Mouse (Mus musculus): ENCODE measurements around the gene Kcnj10. TPM values are rescaled to one million over a fixed set of nuclear protein-coding genes. Genes with fewer than 3 reads are reported as not detected.

The Kcnj10 gene
- total and polyA plus RNA-seq, 3 experiments: 0.11 to 1.1 TPM; not detected in 1

DNA sequence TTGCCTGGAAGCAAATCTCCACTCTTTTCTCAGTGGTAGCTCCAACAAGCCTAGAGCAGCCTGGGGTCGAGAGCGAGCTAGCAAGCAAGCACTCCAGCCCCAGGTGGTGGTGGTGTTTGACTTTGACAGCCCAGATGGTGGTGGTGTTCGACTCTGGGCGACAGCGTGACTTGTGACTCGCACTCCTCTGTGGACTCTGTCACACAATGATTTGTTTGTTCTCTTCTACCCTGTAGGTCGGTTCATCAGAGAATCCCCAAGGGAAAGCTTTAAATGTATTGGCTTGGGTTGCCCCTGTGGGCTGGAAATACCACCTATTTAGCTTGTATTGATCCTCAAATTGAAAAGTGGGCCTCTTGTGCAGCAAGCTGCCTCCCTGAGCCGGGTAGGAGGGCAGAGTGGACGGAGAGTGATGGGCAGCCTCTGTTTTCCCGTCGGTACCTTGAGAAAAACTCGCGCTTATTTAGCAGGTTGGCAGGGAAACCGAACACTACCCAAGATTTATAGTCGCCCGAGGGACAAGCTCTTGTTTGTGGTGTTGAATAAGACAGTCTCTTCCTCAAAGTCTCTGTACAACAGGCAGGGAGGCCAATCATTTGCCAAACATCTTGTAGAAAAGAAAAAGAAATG, 65.2 kb downstream of the Kcnj10 start:
- Histone ChIP-seq H3K4me3 (ENCODE audit: low read depth, low read length) (no peak overlapping the region), H3K36me3 (replicated peaks) (no peaks in the 10 kb centered on the region), H3K4me1 (ENCODE audit: insufficient read depth, low read depth, low read length) (peaks cover 2% of the 10 kb centered on the region; the same call in 1 of the 2 replicates), H3K27me3 (ENCODE audit: insufficient read depth, low read length) (peaks cover 5% of the 10 kb centered on the region), H3K9me3 (replicated peaks) (no peaks in the 10 kb centered on the region)
- TF ChIP-seq GATA2 (IDR thresholded peaks at IDR 0.05; ENCODE audit: borderline replicate concordance, low read depth, low read length) (no peak), CTCF (IDR thresholded peaks at IDR 0.05; ENCODE audit: low read depth, low read length) (no peak), TAL1 (conservative IDR thresholded peaks at IDR 0.05; ENCODE audit: low read depth, low read length) (no peak), POLR2AphosphoS5 (IDR thresholded peaks at IDR 0.05; ENCODE audit: insufficient replicate concordance, low read depth, low read length) (no peak), GATA1 (IDR thresholded peaks at IDR 0.05; ENCODE audit: borderline replicate concordance, low read length) (no peak)
- no peak for DNase-seq (ENCODE audit: low spot score)
- no peak for ATAC-seq (ENCODE audit: extremely low read depth, insufficient number of reproducible peaks, low FRiP score, poor library complexity, severe bottlenecking)

DNA sequence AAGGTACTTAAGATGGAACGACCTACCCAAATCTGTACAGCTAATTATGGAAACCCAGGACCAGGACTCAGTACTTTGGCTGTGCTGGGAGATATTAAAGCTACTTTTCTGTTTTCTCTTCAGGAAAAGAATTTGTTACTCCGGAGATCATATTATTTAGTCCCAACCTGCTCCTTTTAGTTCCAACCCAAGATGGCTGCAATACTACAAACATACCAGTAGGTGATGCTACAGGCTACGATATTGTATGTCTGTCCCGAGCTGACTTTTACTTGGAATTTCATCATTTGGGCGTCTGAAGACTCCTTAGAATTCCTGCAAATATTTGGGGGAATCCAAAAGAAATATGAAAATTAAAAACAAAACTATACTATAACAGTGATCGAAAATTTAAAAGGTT, 68.0 kb downstream of the Kcnj10 start:
- TF ChIP-seq CTCF (IDR thresholded peaks at IDR 0.05; ENCODE audit: low read depth, low read length) (peak; percentile 83), GATA2 (IDR thresholded peaks at IDR 0.05; ENCODE audit: borderline replicate concordance, low read depth, low read length) (no peak)
- H3K4me1 ChIP-seq (ENCODE audit: insufficient read depth, low read depth, low read length): peaks cover 2% of the 10 kb centered on the region; the same call in 1 of the 2 replicates
- DNase-seq (ENCODE audit: low spot score): no peak
- H3K36me3 ChIP-seq (replicated peaks): no peaks in the 10 kb centered on the region
- no peaks in the 10 kb centered on the region for H3K9me3 ChIP-seq (replicated peaks)
- peaks cover 5% of the 10 kb centered on the region for H3K27me3 ChIP-seq (ENCODE audit: insufficient read depth, low read length)
- ATAC-seq (ENCODE audit: extremely low read depth, insufficient number of reproducible peaks, low FRiP score, poor library complexity, severe bottlenecking): no peak
- no peak overlapping the region for H3K4me3 ChIP-seq (ENCODE audit: low read depth, low read length)

DNA sequence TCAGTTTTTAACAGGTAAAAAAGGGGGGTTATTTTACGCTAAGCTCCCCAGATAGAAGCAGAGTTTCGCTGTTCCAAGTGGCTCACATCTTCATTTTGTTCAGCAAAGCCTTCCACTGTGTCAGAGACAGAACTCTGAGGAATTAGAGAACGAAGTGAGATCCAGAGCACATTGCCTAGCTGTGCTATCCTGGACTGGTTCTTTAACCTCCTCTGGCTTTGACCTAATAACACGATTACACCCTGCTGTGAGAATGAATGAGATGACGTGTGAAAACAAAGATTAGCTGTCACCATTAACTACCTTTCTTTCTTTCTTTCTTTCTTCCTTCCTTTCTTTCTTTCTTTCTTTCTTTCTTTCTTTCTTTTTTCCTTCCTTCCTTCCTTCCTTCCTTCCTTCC, 68.4 kb downstream of the Kcnj10 start:
- H3K9me3 ChIP-seq (replicated peaks): no peaks in the 10 kb centered on the region
- peaks cover 5% of the 10 kb centered on the region for H3K27me3 ChIP-seq (ENCODE audit: insufficient read depth, low read length)
- no peaks in the 10 kb centered on the region for H3K36me3 ChIP-seq (replicated peaks)
- ATAC-seq (ENCODE audit: extremely low read depth, insufficient number of reproducible peaks, low FRiP score, poor library complexity, severe bottlenecking) (no peak), DNase-seq (ENCODE audit: low spot score) (no peak)
- no peak overlapping the region for H3K4me3 ChIP-seq (ENCODE audit: low read depth, low read length)
- peaks cover 2% of the 10 kb centered on the region; the same call in 1 of the 2 replicates for H3K4me1 ChIP-seq (ENCODE audit: insufficient read depth, low read depth, low read length)
- TF ChIP-seq TAL1 (conservative IDR thresholded peaks at IDR 0.05; ENCODE audit: low read depth, low read length) (no peak), POLR2AphosphoS5 (IDR thresholded peaks at IDR 0.05; ENCODE audit: insufficient replicate concordance, low read depth, low read length) (no peak)

DNA sequence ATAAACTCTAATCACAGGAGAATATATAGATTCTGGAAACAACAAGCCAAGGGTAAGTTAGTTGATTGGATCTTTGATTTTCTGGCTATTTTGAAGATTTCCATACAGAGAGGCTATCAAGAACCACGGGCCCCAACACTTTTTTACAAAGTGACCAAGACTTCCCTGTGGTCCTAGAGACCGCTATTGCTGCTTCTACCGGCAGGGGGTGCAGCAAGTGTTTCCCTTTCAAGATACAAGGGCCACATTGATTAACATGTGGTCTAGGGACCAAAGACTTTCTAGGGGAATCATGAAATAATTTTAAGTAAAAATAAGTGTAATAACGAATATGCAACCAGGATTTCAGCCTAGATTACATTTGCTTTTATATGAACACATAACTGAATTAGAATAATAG, 69.8 kb downstream of the Kcnj10 start:
- TF ChIP-seq CTCF (IDR thresholded peaks at IDR 0.05; ENCODE audit: low read depth, low read length) (0 out of 2 replicates have a peak, but pooled peaks have one; percentile 15), TAL1 (conservative IDR thresholded peaks at IDR 0.05; ENCODE audit: low read depth, low read length) (no peak)
- Histone ChIP-seq H3K4me3 (ENCODE audit: low read depth, low read length) (no peak overlapping the region), H3K27me3 (ENCODE audit: insufficient read depth, low read length) (peaks cover 5% of the 10 kb centered on the region), H3K9me3 (replicated peaks) (no peaks in the 10 kb centered on the region), H3K4me1 (ENCODE audit: insufficient read depth, low read depth, low read length) (peaks cover 2% of the 10 kb centered on the region; the same call in 1 of the 2 replicates), H3K36me3 (replicated peaks) (no peaks in the 10 kb centered on the region)
- ATAC-seq (ENCODE audit: extremely low read depth, insufficient number of reproducible peaks, low FRiP score, poor library complexity, severe bottlenecking) (no peak), DNase-seq (ENCODE audit: low spot score) (no peak)

DNA sequence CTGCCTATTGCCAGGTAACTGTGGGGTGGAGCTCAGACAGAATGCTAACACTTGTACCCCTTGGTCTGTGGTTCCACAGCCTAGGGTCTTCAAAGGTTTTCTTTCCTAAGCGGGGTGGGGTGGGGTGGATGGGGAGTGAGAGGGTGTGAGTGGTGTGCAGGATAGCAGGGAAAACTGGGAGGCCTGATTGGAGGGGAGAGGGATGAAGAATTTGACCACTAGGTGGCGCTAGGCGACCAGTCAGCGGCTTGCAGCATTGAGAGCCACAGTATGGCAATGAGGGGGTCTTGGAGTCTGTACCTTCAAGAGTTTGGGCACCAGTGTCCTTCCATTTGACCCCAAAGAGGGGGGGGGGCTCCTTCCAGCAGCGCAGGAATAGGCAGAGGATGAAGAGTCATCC, 71.2 kb downstream of the Kcnj10 start:
- H3K27me3 ChIP-seq (ENCODE audit: insufficient read depth, low read length): no peaks in the 10 kb centered on the region; the same call in 1 of the 2 replicates
- H3K36me3 ChIP-seq (replicated peaks): no peaks in the 10 kb centered on the region
- no peaks in the 10 kb centered on the region for H3K9me3 ChIP-seq (replicated peaks)
- peak; percentile 68 for TF ChIP-seq CTCF (IDR thresholded peaks at IDR 0.05; ENCODE audit: low read depth, low read length)
- no peak for TF ChIP-seq GATA1 (IDR thresholded peaks at IDR 0.05; ENCODE audit: borderline replicate concordance, low read length)
- peak; percentile 52; the same call in 1 of the 2 replicates for ATAC-seq (ENCODE audit: extremely low read depth, insufficient number of reproducible peaks, low FRiP score, poor library complexity, severe bottlenecking)
- H3K4me3 ChIP-seq (ENCODE audit: low read depth, low read length): no peak overlapping the region
- peak; percentile 7 for DNase-seq (ENCODE audit: low spot score)
- H3K4me1 ChIP-seq (ENCODE audit: insufficient read depth, low read depth, low read length): peaks cover 2% of the 10 kb centered on the region; the same call in 1 of the 2 replicates

DNA sequence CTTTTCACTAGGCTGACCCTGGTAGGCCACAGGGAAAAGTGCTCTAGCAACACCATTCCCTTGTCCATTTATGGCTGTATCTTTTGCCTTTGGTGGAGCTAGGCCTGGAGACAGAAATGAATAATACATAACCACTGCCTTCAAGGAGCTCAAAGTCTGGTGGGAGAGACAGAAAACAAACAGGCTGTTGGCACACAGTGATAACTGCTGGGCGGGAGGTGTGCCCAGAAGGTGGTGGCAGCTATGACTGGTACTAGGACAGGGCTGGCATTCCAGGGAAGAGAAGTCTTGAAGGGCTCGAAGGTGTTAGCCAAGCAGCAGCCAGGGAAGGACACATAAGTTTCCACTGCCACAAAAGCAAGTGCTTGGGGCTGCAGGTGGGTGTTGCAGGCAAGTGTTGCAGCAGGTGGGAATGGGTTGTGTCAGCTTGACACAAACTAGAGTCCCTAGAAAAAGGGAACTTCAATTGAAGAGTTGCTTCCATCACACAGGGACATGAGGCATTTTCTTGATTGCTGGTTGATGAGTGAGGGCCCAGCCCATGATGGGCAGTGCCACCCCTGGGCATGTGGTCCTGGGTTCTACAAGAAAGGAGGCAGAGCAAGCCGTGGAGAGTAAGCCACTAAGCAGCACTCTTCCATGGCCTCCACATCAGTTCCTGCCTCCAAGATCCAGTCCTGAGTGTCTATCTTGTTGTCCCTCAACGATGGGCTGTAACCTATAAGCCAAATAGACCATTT, 72.7 kb downstream of the Kcnj10 start:
- DNase-seq (ENCODE audit: low spot score): no peak
- Histone ChIP-seq H3K27me3 (ENCODE audit: insufficient read depth, low read length) (no peaks in the 10 kb centered on the region), H3K36me3 (replicated peaks) (no peaks in the 10 kb centered on the region), H3K9me3 (replicated peaks) (no peaks in the 10 kb centered on the region), H3K4me3 (ENCODE audit: low read depth, low read length) (no peak overlapping the region), H3K4me1 (ENCODE audit: insufficient read depth, low read depth, low read length) (peaks cover 2% of the 10 kb centered on the region; the same call in 1 of the 2 replicates)
- ATAC-seq (ENCODE audit: extremely low read depth, insufficient number of reproducible peaks, low FRiP score, poor library complexity, severe bottlenecking): no peak
- TF ChIP-seq GATA1 (IDR thresholded peaks at IDR 0.05; ENCODE audit: borderline replicate concordance, low read length): no peak
- no peak for TF ChIP-seq TAL1 (conservative IDR thresholded peaks at IDR 0.05; ENCODE audit: low read depth, low read length)
- no peak for TF ChIP-seq GATA2 (IDR thresholded peaks at IDR 0.05; ENCODE audit: borderline replicate concordance, low read depth, low read length)
- no peak for TF ChIP-seq CTCF (IDR thresholded peaks at IDR 0.05; ENCODE audit: low read depth, low read length)
- TF ChIP-seq POLR2AphosphoS5 (IDR thresholded peaks at IDR 0.05; ENCODE audit: insufficient replicate concordance, low read depth, low read length): no peak
